Mouse (Mus musculus) intestine, embryonic 14.5 days (tissue): ENCODE data around the gene Acta2. TPM values are rescaled to one million over a fixed set of nuclear protein-coding genes. Genes with fewer than 3 reads are reported as not detected.

Experiments used
- polyA plus RNA-seq: library from polyadenylated mRNA; unstranded; fragments of >200 nt; fragmentation: Nextera tagmentation; extraction: Ambion mirVana; gene quantifications from 2 replicates; pipeline ENCODE4 v1.2.1, GENCODE M21; 2014

Acta2 gene
- polyA plus RNA-seq, 1 experiment from 2014 or later = 1,786 TPM

Other genes starting within 250 kb of the Acta2 start
- gene Lipk, start 247.3 kb downstream of the Acta2 start, polyA plus RNA-seq = not detected in 2 replicates
- gene Lipn, start 188.2 kb downstream of the Acta2 start, polyA plus RNA-seq = 0.19 TPM in 1 of 2 replicates, not detected in the other
- gene Lipm, start 154.7 kb downstream of the Acta2 start, polyA plus RNA-seq = not detected in 2 replicates
- 0.94 and 1.6 TPM in 2 replicates for gene Ankrd22, start 89.5 kb downstream of the Acta2 start, polyA plus RNA-seq
- 14.6 and 17.0 TPM in 2 replicates for gene Stambpl1, start 63.4 kb downstream of the Acta2 start, polyA plus RNA-seq
- gene Fas, start 35.1 kb upstream of the Acta2 start, polyA plus RNA-seq = 2.0 and 2.7 TPM in 2 replicates
- gene Ch25h, start 219.6 kb upstream of the Acta2 start, polyA plus RNA-seq = 3.2 and 3.3 TPM in 2 replicates